Mouse (Mus musculus) urinary bladder, postnatal 36 days (tissue): ENCODE measurements around the gene Spint5.

Experiments
- DNase-seq, 2 experiments: peaks; one replicate each; pipeline ENCODE4 v3.0.0; 2022; ENCODE audit warnings: low spot score in 2 of 2, mixed read lengths in 1 of 2

The Spint5 gene

GRCm38 (mm10) chr2:164737377-164738090 is 22.4 kb downstream of the Spint5 start:
- no peak for DNase-seq

GRCm38 (mm10) chr2:164739876-164740275 is 24.8 kb downstream of the Spint5 start:
- no peak for DNase-seq

GRCm38 (mm10) chr2:164744987-164745386 is 29.9 kb downstream of the Spint5 start:
- DNase-seq, result no peak

DNA sequence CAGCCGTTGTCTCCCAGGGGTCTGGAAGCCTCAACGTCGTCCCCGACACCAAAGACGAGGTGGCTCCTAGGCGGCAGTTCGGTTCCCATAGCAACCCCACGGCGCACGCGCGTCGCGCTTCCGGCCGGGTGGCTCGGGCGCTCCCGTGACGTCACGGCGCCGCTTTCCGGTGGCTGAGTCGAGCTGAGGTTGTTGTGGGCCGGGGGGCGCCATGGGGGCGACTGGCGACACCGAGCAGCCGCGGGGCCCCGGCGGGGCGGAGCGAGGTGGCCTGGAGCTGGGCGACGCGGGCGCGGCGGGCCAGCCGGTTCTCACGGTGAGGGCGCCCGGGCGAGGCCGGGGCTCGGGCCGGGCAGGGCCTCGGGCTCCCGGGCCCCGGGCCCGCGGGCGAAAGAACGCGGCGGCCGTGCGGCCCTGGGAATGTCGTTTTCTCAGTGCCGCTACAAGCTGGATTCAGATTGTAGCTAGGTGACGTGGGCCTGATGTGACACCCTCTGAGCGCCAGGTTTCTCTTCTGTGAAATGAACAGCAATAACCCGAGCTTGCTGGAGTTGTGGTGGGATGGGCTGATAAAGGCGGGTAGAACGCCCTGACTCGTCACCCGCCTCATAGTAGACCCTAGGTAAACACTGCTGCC is 30.9 kb downstream of the Spint5 start, which contains the start of the genes Wfdc3 and Dnttip1:
Gene Wfdc3 (minus strand): TSS at position 89 of the 637 bp plus-strand sequence.
Gene Dnttip1 (plus strand): TSS at position 141 of the 637 bp plus-strand sequence.
- DNase-seq, result peak; percentile 91 to 93

- DNase-seq, result no peak
Observed at GRCm38 (mm10) chr2:164746693-164747092, 31.6 kb downstream of the Spint5 start.

- DNase-seq, result no peak
Observed at GRCm38 (mm10) chr2:164748191-164748590, 33.1 kb downstream of the Spint5 start.

DNA sequence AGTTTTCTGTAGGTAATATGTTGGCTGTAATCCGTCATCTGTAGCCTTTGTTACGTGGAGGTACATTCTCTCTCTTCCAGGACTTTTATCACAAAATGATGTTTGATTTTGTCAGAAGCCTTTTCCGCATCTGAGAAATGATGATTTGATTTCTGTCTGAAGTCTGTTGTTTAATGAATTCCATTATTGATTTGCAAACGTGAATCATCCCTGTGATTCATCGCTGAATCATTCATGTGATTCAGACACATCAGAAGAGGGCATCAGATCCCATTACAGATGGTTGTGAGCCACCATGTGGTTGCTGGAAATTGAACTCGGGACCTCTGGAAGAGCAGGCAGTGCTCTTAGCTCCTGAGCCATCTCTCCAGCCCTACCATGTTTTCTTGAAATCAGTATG is 33.9 kb downstream of the Spint5 start:
- no peak for DNase-seq

GRCm38 (mm10) chr2:164752454-164752853 is 37.3 kb downstream of the Spint5 start:
- DNase-seq, result no peak

DNA sequence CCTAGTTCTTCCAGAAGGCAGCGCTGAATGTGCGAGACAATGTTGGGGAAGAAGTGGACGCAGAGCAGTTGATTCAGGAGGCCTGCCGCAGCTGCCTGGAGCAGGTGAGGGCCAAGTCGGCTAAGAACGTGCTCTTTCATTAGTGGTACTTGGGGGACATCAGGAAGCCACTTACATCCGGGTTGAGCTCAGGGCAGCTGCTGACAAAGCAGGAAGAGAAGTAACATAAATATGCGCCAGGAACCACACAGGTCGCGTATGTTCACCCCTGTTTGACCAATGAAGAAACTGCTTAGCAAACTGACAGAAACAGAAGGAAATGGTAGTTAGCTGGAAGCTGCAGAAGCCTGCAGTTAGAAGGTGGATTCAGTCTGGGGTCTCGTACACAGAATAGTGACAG is 39.0 kb downstream of the Spint5 start:
- DNase-seq, result no peak

- DNase-seq, result no peak
Observed at GRCm38 (mm10) chr2:164754800-164755199, 39.7 kb downstream of the Spint5 start.

DNA sequence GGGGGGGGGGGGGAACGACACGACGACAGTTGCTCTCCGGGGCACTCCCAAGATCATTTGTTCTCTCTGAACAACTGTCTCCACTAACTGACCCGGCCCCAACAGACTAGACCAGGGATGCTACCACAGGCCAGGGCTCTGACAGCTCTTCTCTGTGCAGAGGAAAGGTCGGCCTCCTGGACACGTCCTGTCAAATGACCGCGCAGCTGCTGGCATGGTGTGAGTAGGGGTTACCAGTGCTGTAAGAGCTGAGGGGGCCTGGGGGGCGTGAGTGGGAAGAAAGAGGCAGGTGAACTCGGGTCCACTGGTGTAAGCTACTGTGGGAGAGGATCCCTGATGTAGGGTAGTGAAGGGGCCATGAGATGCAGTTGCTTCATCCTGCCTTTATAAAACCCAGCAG is 42.7 kb downstream of the Spint5 start:
- no peak for DNase-seq

DNA sequence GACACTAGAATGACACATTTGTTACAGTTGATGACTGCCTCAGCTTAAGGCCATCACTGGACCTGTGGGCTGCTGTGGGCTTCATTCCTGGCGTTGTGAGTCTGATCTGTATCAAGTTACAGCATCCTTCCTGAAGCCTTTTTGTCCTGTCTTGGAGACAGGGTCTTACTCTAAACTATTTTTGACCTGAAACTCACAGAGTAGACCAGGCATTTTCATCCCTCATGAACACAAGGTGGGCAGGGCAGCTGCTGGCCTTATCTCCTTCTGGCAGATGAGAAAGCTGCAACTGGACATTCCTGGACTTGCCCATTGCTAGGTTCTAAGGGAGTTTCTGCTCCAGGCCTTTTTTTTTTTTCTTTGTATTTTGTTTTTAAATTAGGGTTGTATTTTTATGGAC is 43.6 kb downstream of the Spint5 start:
- no peak for DNase-seq

- no peak for DNase-seq
Observed at GRCm38 (mm10) chr2:164760059-164760833, 45.1 kb downstream of the Spint5 start.

DNA sequence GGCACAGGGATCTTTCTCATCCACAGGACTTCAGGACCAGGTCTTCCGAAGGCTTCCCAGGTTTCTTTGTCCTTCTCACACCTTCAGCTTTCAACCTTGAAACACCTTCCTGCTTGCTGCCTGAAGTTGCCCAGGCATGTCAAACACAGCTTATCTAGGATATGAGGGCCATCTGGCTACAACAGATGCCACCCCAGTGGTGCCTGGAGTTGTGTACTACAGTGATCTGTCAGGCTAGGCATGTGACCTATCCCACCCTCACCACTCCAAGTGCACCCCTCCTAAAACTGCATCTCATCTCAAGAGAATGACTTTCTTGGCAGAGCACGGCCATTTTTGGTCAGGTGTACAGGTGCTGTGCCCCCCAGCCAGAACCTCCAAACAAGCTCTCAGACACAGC is 46.4 kb downstream of the Spint5 start:
- no peak for DNase-seq

GRCm38 (mm10) chr2:164761971-164762370 is 46.9 kb downstream of the Spint5 start:
- no peak for DNase-seq

DNA sequence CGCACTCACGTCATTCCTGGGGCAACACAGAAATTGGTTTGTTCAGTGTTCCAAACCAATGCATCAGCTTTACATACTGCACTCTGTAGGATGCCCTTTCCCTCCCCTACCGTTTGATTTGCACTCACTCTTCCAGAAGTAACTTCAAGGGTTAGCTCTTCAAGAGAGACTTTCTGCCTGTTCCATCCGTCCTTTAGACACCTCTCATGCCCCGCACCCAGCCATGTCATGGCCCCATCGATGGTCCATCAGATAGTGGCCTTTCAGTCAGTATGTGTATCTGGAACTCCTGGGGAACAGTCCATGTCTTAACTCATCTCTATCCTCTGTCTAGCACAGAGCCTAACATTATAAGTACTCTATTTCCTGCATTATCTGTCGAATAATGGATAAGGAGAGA is 47.5 kb downstream of the Spint5 start:
- no peak for DNase-seq

GRCm38 (mm10) chr2:164765841-164766240 is 50.7 kb downstream of the Spint5 start:
- DNase-seq, result no peak
